Mouse (Mus musculus): ENCODE data around the gene Nrarp. TPM values are rescaled to one million over a fixed set of nuclear protein-coding genes. Genes with fewer than 3 reads are reported as not detected.

Gene Nrarp
- polyA plus RNA-seq, 1 experiment from 2014 or later, result 17.0 TPM

GRCm38 (mm10) chr2:25193330-25193770 is 12.8 kb downstream of the Nrarp start:
- Histone ChIP-seq H3K4me3 (ENCODE audit: low read depth, low read length) (no peak overlapping the region), H3K9ac (replicated peaks; ENCODE audit: low read length) (no peak overlapping the region), H3K27me3 (ENCODE audit: control insufficient read depth, insufficient read depth, low read length) (peaks cover 18% of the 10 kb centered on the region), H3K27ac (replicated peaks; ENCODE audit: low read depth, low read length) (no peak overlapping the region), H3K9me3 (replicated peaks; ENCODE audit: control insufficient read depth, low read length) (no peaks in the 10 kb centered on the region), H3K4me2 (ENCODE audit: low read depth, low read length) (no peak overlapping the region), H3K4me1 (ENCODE audit: control insufficient read depth, insufficient read depth, low read length) (no peaks in the 10 kb centered on the region; the same call in none of the 2 replicates), H3K36me3 (replicated peaks; ENCODE audit: control insufficient read depth, insufficient read depth, low read depth, low read length) (no peaks in the 10 kb centered on the region)
- 0% methylated on average over 6 of the region's 6 CpGs for WGBS
- ATAC-seq (replicated peaks; ENCODE audit: insufficient number of reproducible peaks, low FRiP score, low TSS enrichment, low read depth), result peak; percentile 87
- peak; percentile 89 for DNase-seq (ENCODE audit: low spot score)

GRCm38 (mm10) chr2:25194006-25194405 is 13.4 kb downstream of the Nrarp start:
- H3K36me3 ChIP-seq (replicated peaks; ENCODE audit: control insufficient read depth, insufficient read depth, low read depth, low read length), result no peaks in the 10 kb centered on the region

GRCm38 (mm10) chr2:25194486-25195171 is 14.1 kb downstream of the Nrarp start:
- Histone ChIP-seq H3K9me3 (replicated peaks; ENCODE audit: control insufficient read depth, low read length) (no peaks in the 10 kb centered on the region), H3K36me3 (replicated peaks; ENCODE audit: control insufficient read depth, insufficient read depth, low read depth, low read length) (no peaks in the 10 kb centered on the region), H3K4me1 (ENCODE audit: control insufficient read depth, insufficient read depth, low read length) (no peaks in the 10 kb centered on the region; the same call in none of the 2 replicates), H3K9ac (replicated peaks; ENCODE audit: low read length) (no peak overlapping the region), H3K27ac (replicated peaks; ENCODE audit: low read depth, low read length) (no peak overlapping the region), H3K4me3 (ENCODE audit: low read depth, low read length) (no peak overlapping the region), H3K4me2 (ENCODE audit: low read depth, low read length) (no peak overlapping the region), H3K27me3 (ENCODE audit: control insufficient read depth, insufficient read depth, low read length) (peaks cover 18% of the 10 kb centered on the region)
- no peak for ATAC-seq (replicated peaks; ENCODE audit: insufficient number of reproducible peaks, low FRiP score, low TSS enrichment, low read depth)
- no peak for DNase-seq (ENCODE audit: low spot score)
- 82% methylated on average over 17 of the region's 17 CpGs for WGBS

More at GRCm38 (mm10) chr2:25194006-25194405, 13.4 kb downstream of the Nrarp start:
- H3K9me3 ChIP-seq (replicated peaks; ENCODE audit: control insufficient read depth, low read length), result no peaks in the 10 kb centered on the region
- DNase-seq (ENCODE audit: low spot score), result no peak
- no peak overlapping the region for H3K4me3 ChIP-seq (ENCODE audit: low read depth, low read length)
- no peaks in the 10 kb centered on the region; the same call in none of the 2 replicates for H3K4me1 ChIP-seq (ENCODE audit: control insufficient read depth, insufficient read depth, low read length)
- no peak overlapping the region for H3K27ac ChIP-seq (replicated peaks; ENCODE audit: low read depth, low read length)
- ATAC-seq (replicated peaks; ENCODE audit: insufficient number of reproducible peaks, low FRiP score, low TSS enrichment, low read depth), result no peak
- no peak overlapping the region for H3K9ac ChIP-seq (replicated peaks; ENCODE audit: low read length)
- peaks cover 18% of the 10 kb centered on the region for H3K27me3 ChIP-seq (ENCODE audit: control insufficient read depth, insufficient read depth, low read length)
- WGBS, result 77% methylated on average over 5 of the region's 5 CpGs
- H3K4me2 ChIP-seq (ENCODE audit: low read depth, low read length), result no peak overlapping the region

- DNase-seq (ENCODE audit: low spot score) (no peak), ATAC-seq (replicated peaks; ENCODE audit: insufficient number of reproducible peaks, low FRiP score, low TSS enrichment, low read depth) (no peak)
- Histone ChIP-seq H3K9me3 (replicated peaks; ENCODE audit: control insufficient read depth, low read length) (no peaks in the 10 kb centered on the region), H3K36me3 (replicated peaks; ENCODE audit: control insufficient read depth, insufficient read depth, low read depth, low read length) (peaks cover 4% of the 10 kb centered on the region; the same call in 1 of the 2 replicates), H3K9ac (replicated peaks; ENCODE audit: low read length) (no peak overlapping the region; the same call in 1 of the 2 replicates), H3K27me3 (ENCODE audit: control insufficient read depth, insufficient read depth, low read length) (peaks cover 18% of the 10 kb centered on the region), H3K4me3 (ENCODE audit: low read depth, low read length) (0 out of 2 replicates have a peak overlapping the region, but pooled peaks have one; percentile 6), H3K4me2 (ENCODE audit: low read depth, low read length) (peak overlapping the region; percentile 25), H3K4me1 (ENCODE audit: control insufficient read depth, insufficient read depth, low read length) (no peaks in the 10 kb centered on the region; the same call in none of the 2 replicates), H3K27ac (replicated peaks; ENCODE audit: low read depth, low read length) (no peak overlapping the region)
- WGBS, result 18% methylated on average over 55 of the region's 55 CpGs
These were observed 14.9 kb downstream of the Nrarp start for GRCm38 (mm10) chr2:25195211-25196156.

GRCm38 (mm10) chr2:25196172-25196954 is 15.8 kb downstream of the Nrarp start, which contains the start of gene Tor4a:
Gene Tor4a, minus strand, starts transcription at chr2:25196886.
- no peak within 1 kb of the TSS; the same call in 1 of the 2 replicates for H3K9ac ChIP-seq (replicated peaks; ENCODE audit: low read length)
- no peak within 1 kb of the TSS for H3K27ac ChIP-seq (replicated peaks; ENCODE audit: low read depth, low read length)
- peaks cover 4% of the 10 kb centered on the region for H3K36me3 ChIP-seq (replicated peaks; ENCODE audit: control insufficient read depth, insufficient read depth, low read depth, low read length)
- no peaks in the 10 kb centered on the region for H3K9me3 ChIP-seq (replicated peaks; ENCODE audit: control insufficient read depth, low read length)
- peak within 1 kb of the TSS; percentile 25 for H3K4me2 ChIP-seq (ENCODE audit: low read depth, low read length)
- ATAC-seq (replicated peaks; ENCODE audit: insufficient number of reproducible peaks, low FRiP score, low TSS enrichment, low read depth), result no peak
- WGBS, result 12% methylated on average over 8 of the region's 8 CpGs
- H3K27me3 ChIP-seq (ENCODE audit: control insufficient read depth, insufficient read depth, low read length), result peaks cover 18% of the 10 kb centered on the region
- H3K4me1 ChIP-seq (ENCODE audit: control insufficient read depth, insufficient read depth, low read length), result no peaks in the 10 kb centered on the region; the same call in none of the 2 replicates
- H3K4me3 ChIP-seq (ENCODE audit: low read depth, low read length), result 0 out of 2 replicates have a peak within 1 kb of the TSS, but pooled peaks have one; percentile 6
- DNase-seq (ENCODE audit: low spot score), result peak; percentile 29

GRCm38 (mm10) chr2:25197191-25197590 is 16.6 kb downstream of the Nrarp start:
- Histone ChIP-seq H3K27me3 (ENCODE audit: control insufficient read depth, insufficient read depth, low read length) (peaks cover 18% of the 10 kb centered on the region), H3K36me3 (replicated peaks; ENCODE audit: control insufficient read depth, insufficient read depth, low read depth, low read length) (peaks cover 4% of the 10 kb centered on the region), H3K4me2 (ENCODE audit: low read depth, low read length) (no peak overlapping the region), H3K9ac (replicated peaks; ENCODE audit: low read length) (no peak overlapping the region), H3K27ac (replicated peaks; ENCODE audit: low read depth, low read length) (no peak overlapping the region), H3K4me1 (ENCODE audit: control insufficient read depth, insufficient read depth, low read length) (no peaks in the 10 kb centered on the region; the same call in none of the 2 replicates), H3K9me3 (replicated peaks; ENCODE audit: control insufficient read depth, low read length) (no peaks in the 10 kb centered on the region), H3K4me3 (ENCODE audit: low read depth, low read length) (no peak overlapping the region)
- no peak for ATAC-seq (replicated peaks; ENCODE audit: insufficient number of reproducible peaks, low FRiP score, low TSS enrichment, low read depth)
- DNase-seq (ENCODE audit: low spot score), result no peak
- 20% methylated on average over 2 of the region's 2 CpGs for WGBS

GRCm38 (mm10) chr2:25197946-25198345 is 17.4 kb downstream of the Nrarp start:
- ATAC-seq (replicated peaks; ENCODE audit: insufficient number of reproducible peaks, low FRiP score, low TSS enrichment, low read depth), result no peak
- Histone ChIP-seq H3K27me3 (ENCODE audit: control insufficient read depth, insufficient read depth, low read length) (peaks cover 18% of the 10 kb centered on the region), H3K9ac (replicated peaks; ENCODE audit: low read length) (no peak overlapping the region), H3K9me3 (replicated peaks; ENCODE audit: control insufficient read depth, low read length) (no peaks in the 10 kb centered on the region), H3K4me1 (ENCODE audit: control insufficient read depth, insufficient read depth, low read length) (no peaks in the 10 kb centered on the region; the same call in none of the 2 replicates), H3K4me3 (ENCODE audit: low read depth, low read length) (no peak overlapping the region), H3K27ac (replicated peaks; ENCODE audit: low read depth, low read length) (no peak overlapping the region), H3K36me3 (replicated peaks; ENCODE audit: control insufficient read depth, insufficient read depth, low read depth, low read length) (peaks cover 7% of the 10 kb centered on the region), H3K4me2 (ENCODE audit: low read depth, low read length) (no peak overlapping the region)
- DNase-seq (ENCODE audit: low spot score), result no peak
